Mouse (Mus musculus): ENCODE measurements around the gene Gm45194. TPM values are rescaled to one million over a fixed set of nuclear protein-coding genes. Genes with fewer than 3 reads are reported as not detected.

The Gm45194 gene
- 0.38 and 0.39 TPM in 2 replicates for polyA plus RNA-seq (2014; fragmentation: Nextera tagmentation; extraction: Ambion mirVana)

DNA sequence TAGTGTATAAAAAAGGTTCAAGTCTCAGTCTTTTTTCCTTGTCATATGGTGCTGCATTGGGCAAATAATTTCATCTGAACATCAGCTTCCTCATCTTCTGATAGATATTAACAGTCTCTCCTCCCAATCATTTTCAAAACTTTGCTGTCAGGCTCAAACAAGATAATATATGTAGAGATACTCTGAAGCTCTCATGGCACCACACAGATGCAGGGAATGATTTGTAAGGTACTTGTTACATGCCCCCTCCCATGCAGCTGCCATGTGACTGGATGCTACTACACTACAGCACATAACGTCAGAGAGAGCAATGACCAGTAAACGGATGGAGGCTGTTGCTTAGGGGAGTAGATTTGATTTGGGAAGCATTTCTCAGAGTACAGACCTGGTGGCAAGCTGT is at the start of gene Gm45194:
Gm45194 (plus strand) TSS at position 301 of the 400 bp plus-strand sequence.
- Histone ChIP-seq H3K9me3 (ENCODE audit: control insufficient read depth, low read length) (no peaks in the 10 kb centered on the region), H3K27ac (replicated peaks; ENCODE audit: low read depth, low read length) (no peak within 1 kb of the TSS), H3K4me2 (ENCODE audit: low read depth, severe bottlenecking) (no peak within 1 kb of the TSS), H3K9ac (ENCODE audit: low read length) (no peak within 1 kb of the TSS), H3K4me3 (ENCODE audit: low read depth, low read length) (no peak within 1 kb of the TSS), H3K36me3 (ENCODE audit: control insufficient read depth, insufficient read depth, low read length) (no peaks in the 10 kb centered on the region), H3K27me3 (ENCODE audit: control insufficient read depth, insufficient read depth, low read length) (peaks cover 4% of the 10 kb centered on the region; the same call in 1 of the 2 replicates), H3K4me1 (ENCODE audit: control insufficient read depth, insufficient read depth, low read length) (no peaks in the 10 kb centered on the region)
- ATAC-seq (ENCODE audit: insufficient number of reproducible peaks, low FRiP score, low TSS enrichment, low read depth) = no peak
- WGBS = 30% methylated on average over 2 of the region's 2 CpGs
- DNase-seq (ENCODE audit: low spot score) = no peak

DNA sequence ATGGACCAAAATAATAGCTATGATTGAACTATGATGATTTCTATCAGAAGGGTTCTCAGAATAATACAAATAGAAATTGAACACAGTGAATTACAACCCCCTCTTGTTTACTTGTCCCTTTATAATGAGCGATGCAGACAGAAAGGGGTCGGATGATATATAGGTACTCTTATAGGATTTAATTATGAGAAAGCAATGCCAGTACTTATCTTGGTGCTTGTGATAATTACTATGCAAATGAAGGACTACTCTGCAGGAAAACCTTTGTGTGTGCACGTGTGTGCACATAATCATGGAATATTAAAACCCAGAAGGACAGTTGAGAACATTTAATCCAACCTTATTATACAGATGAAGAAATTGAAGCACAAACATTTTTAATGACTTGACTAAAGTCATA is 35.3 kb upstream of the Gm45194 start:
- H3K4me3 ChIP-seq (ENCODE audit: low read depth, low read length) = no peak overlapping the region
- DNase-seq (ENCODE audit: low spot score) = no peak
- no peaks in the 10 kb centered on the region for H3K9me3 ChIP-seq (ENCODE audit: control insufficient read depth, low read length)
- H3K27ac ChIP-seq (replicated peaks; ENCODE audit: low read depth, low read length) = no peak overlapping the region
- no peak overlapping the region for H3K9ac ChIP-seq (ENCODE audit: low read length)
- no peak for ATAC-seq (ENCODE audit: insufficient number of reproducible peaks, low FRiP score, low TSS enrichment, low read depth)
- H3K4me1 ChIP-seq (ENCODE audit: control insufficient read depth, insufficient read depth, low read length) = no peaks in the 10 kb centered on the region
- no peaks in the 10 kb centered on the region for H3K27me3 ChIP-seq (ENCODE audit: control insufficient read depth, insufficient read depth, low read length)
- 73% methylated on average over 3 of the region's 3 CpGs for WGBS
- H3K4me2 ChIP-seq (ENCODE audit: low read depth, severe bottlenecking) = no peak overlapping the region
- H3K36me3 ChIP-seq (ENCODE audit: control insufficient read depth, insufficient read depth, low read length) = no peaks in the 10 kb centered on the region

DNA sequence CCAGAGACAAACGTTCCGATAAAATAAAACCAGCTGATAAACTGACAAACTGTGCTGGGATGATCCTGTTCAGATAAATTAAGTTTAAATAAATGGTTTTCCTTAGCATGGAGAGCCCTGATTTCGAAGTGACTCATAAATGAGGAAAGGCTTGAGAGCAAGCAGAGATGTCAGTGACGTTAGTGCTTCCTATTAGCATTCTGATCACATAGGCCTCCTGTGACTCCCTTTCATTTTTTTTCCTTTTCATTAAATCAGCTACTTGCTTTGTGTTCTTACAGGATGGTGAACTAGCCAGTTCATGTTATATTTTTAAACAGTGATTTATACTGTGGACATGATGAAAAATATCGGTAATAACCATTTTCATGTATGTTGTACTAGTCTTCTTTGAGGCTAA is 9.9 kb upstream of the Gm45194 start:
- ATAC-seq (ENCODE audit: insufficient number of reproducible peaks, low FRiP score, low TSS enrichment, low read depth) = no peak

DNA sequence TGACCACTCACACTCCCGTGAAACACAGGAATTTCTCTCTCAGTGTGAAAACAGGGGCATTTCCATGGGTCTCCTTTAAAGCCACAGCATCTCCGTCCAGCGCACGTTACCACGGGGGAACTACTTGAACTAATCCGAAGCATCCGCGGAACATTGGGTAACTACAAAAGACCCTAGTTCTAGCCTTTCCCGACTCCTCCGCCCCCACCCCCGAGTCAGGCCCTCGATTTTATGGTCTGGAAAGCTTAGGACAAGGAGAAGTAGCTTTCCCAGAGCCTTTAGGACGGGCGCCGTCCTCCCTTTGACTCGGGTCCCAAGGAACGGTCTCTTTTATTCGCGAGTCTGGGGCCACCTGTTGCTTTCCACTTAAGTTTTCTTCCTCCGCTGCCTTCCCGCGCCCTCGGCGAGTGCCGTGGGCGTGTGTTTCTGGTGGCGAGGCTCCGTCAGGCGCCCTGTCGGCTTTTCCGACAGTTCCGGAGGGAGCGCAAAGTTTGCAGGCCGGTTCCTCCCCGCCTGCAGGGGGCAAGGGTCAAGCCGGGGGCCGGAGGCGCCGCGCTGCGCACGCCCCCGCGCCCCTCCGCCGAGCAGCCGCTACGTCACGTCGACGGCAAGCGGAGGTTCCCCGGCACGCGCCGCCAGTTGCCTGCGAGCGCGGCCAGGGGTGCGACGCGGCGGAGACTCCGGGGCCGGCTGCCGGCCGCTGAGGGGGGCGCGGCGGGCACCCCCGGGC is 3.3 kb downstream of the Gm45194 start:
- DNase-seq (ENCODE audit: low spot score) = peak; percentile 37
- Histone ChIP-seq H3K4me3 (ENCODE audit: low read depth, low read length) (peak overlapping the region; percentile 26), H3K9me3 (ENCODE audit: control insufficient read depth, low read length) (no peaks in the 10 kb centered on the region), H3K4me1 (ENCODE audit: control insufficient read depth, insufficient read depth, low read length) (no peaks in the 10 kb centered on the region), H3K36me3 (ENCODE audit: control insufficient read depth, insufficient read depth, low read length) (no peaks in the 10 kb centered on the region), H3K27ac (replicated peaks; ENCODE audit: low read depth, low read length) (no peak overlapping the region), H3K27me3 (ENCODE audit: control insufficient read depth, insufficient read depth, low read length) (peaks cover 4% of the 10 kb centered on the region; the same call in 1 of the 2 replicates), H3K9ac (ENCODE audit: low read length) (no peak overlapping the region; the same call in 1 of the 2 replicates), H3K4me2 (ENCODE audit: low read depth, severe bottlenecking) (peak overlapping the region; percentile 55)
- peak; percentile 31; the same call in 1 of the 2 replicates for ATAC-seq (ENCODE audit: insufficient number of reproducible peaks, low FRiP score, low TSS enrichment, low read depth)
- WGBS = 12% methylated on average over 65 of the region's 71 CpGs

More for the DNA sequence above, 9.9 kb upstream of the Gm45194 start:
- Histone ChIP-seq H3K27me3 (ENCODE audit: control insufficient read depth, insufficient read depth, low read length) (no peaks in the 10 kb centered on the region), H3K4me1 (ENCODE audit: control insufficient read depth, insufficient read depth, low read length) (no peaks in the 10 kb centered on the region), H3K4me2 (ENCODE audit: low read depth, severe bottlenecking) (no peak overlapping the region), H3K27ac (replicated peaks; ENCODE audit: low read depth, low read length) (no peak overlapping the region), H3K9ac (ENCODE audit: low read length) (no peak overlapping the region), H3K4me3 (ENCODE audit: low read depth, low read length) (no peak overlapping the region), H3K36me3 (ENCODE audit: control insufficient read depth, insufficient read depth, low read length) (no peaks in the 10 kb centered on the region), H3K9me3 (ENCODE audit: control insufficient read depth, low read length) (no peaks in the 10 kb centered on the region)
- WGBS = 79% methylated on average over 5 of the region's 5 CpGs
- DNase-seq (ENCODE audit: low spot score) = no peak

DNA sequence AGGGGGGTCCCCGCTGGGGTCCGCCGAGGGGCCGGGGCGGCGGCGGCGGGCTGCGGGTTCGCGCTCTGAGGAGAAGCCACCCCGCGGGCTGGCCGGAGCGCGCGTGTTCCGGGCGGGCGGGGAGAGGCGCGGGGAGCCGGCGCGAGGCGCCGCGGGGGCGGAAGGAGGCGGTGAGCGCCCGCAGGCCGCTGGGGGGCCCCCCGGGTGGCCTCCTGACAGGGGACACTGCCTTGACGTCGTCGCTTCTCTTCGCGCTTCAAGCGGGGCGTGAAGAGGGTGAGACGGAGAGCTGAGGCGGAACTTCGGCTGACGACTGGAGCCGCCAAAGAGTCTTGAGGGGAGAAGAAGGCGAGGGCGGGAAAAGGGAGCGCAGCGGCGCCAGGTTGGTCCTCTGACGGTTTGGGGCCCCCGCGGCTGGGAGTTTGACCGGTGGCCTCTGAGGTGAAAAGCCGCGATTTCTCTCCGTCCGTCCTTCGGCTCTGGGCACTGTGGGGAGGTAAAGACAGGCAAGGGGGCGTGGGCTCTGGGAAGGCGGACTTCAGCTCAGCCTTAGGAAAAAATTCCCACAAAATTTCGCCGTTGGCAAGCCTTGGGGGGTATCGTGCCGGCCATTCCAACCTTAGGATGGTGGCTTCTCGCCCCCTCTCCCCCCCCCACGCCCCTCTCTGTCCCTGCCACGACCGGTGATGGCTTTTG is 4.0 kb downstream of the Gm45194 start:
- H3K9me3 ChIP-seq (ENCODE audit: control insufficient read depth, low read length) = no peaks in the 10 kb centered on the region
- peak overlapping the region; percentile 7; the same call in 1 of the 2 replicates for H3K9ac ChIP-seq (ENCODE audit: low read length)
- peak overlapping the region; percentile 55 for H3K4me2 ChIP-seq (ENCODE audit: low read depth, severe bottlenecking)
- WGBS = 23% methylated on average over 57 of the region's 70 CpGs
- ATAC-seq (ENCODE audit: insufficient number of reproducible peaks, low FRiP score, low TSS enrichment, low read depth) (peak; percentile 39; the same call in 1 of the 2 replicates), DNase-seq (ENCODE audit: low spot score) (peak; percentile 25)
- H3K27me3 ChIP-seq (ENCODE audit: control insufficient read depth, insufficient read depth, low read length) = peaks cover 4% of the 10 kb centered on the region; the same call in 1 of the 2 replicates
- H3K27ac ChIP-seq (replicated peaks; ENCODE audit: low read depth, low read length) = no peak overlapping the region
- H3K4me3 ChIP-seq (ENCODE audit: low read depth, low read length) = peak overlapping the region; percentile 26
- H3K4me1 ChIP-seq (ENCODE audit: control insufficient read depth, insufficient read depth, low read length) = no peaks in the 10 kb centered on the region
- no peaks in the 10 kb centered on the region for H3K36me3 ChIP-seq (ENCODE audit: control insufficient read depth, insufficient read depth, low read length)

DNA sequence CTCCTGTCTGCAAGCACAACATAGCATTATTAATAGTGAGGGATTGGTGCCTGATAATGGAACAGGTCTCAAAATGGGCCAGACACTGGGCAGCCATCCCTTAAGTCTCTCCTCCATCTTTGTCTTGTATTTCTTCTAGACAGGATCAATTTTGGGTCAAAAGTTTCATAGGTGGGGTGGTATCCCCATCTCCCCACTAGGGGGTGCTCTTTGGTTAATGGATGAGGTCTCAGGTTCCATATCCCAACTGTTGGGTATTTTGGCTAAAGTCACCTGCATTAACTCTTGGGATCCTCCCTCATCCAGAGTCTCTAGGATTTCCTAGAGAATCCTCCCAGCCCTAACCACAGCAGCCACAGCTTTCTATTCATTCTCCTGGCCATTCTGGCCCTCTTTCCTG is 26.2 kb downstream of the Gm45194 start:
- no peak for DNase-seq (ENCODE audit: low spot score)
- no peak overlapping the region for H3K9ac ChIP-seq (ENCODE audit: low read length)
- no peak overlapping the region for H3K4me3 ChIP-seq (ENCODE audit: low read depth, low read length)
- H3K9me3 ChIP-seq (ENCODE audit: control insufficient read depth, low read length) = no peaks in the 10 kb centered on the region
- no peaks in the 10 kb centered on the region for H3K27me3 ChIP-seq (ENCODE audit: control insufficient read depth, insufficient read depth, low read length)
- no peak for ATAC-seq (ENCODE audit: insufficient number of reproducible peaks, low FRiP score, low TSS enrichment, low read depth)
- H3K36me3 ChIP-seq (ENCODE audit: control insufficient read depth, insufficient read depth, low read length) = no peaks in the 10 kb centered on the region
- H3K4me2 ChIP-seq (ENCODE audit: low read depth, severe bottlenecking) = no peak overlapping the region
- H3K4me1 ChIP-seq (ENCODE audit: control insufficient read depth, insufficient read depth, low read length) = no peaks in the 10 kb centered on the region
- no peak overlapping the region for H3K27ac ChIP-seq (replicated peaks; ENCODE audit: low read depth, low read length)

DNA sequence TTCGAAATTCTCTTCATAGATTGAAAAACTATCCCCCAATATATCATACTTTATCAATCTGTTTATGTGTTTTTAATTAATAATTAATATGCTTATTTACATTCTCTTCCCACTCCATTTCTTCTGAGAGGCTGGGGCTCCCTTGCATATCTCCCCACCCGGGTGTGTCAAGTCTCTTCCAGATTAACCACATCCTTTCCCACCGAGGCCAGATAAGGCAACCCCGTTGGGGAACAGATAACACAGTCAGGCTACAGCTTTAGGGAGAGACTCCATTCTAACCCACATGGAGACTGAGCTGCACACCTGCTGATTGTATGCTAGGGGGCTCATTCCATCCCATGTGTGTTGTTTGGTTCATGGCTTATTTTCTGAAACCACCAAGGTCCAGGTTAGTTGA is 69.7 kb downstream of the Gm45194 start:
- Histone ChIP-seq H3K4me1 (ENCODE audit: control insufficient read depth, insufficient read depth, low read length) (no peaks in the 10 kb centered on the region), H3K9me3 (ENCODE audit: control insufficient read depth, low read length) (no peaks in the 10 kb centered on the region), H3K36me3 (ENCODE audit: control insufficient read depth, insufficient read depth, low read length) (no peaks in the 10 kb centered on the region), H3K9ac (ENCODE audit: low read length) (no peak overlapping the region), H3K4me3 (ENCODE audit: low read depth, low read length) (no peak overlapping the region), H3K27ac (replicated peaks; ENCODE audit: low read depth, low read length) (no peak overlapping the region), H3K27me3 (ENCODE audit: control insufficient read depth, insufficient read depth, low read length) (no peaks in the 10 kb centered on the region), H3K4me2 (ENCODE audit: low read depth, severe bottlenecking) (no peak overlapping the region)
- DNase-seq (ENCODE audit: low spot score) (no peak), ATAC-seq (ENCODE audit: insufficient number of reproducible peaks, low FRiP score, low TSS enrichment, low read depth) (no peak)
- 81% methylated on average over 4 of the region's 4 CpGs for WGBS

DNA sequence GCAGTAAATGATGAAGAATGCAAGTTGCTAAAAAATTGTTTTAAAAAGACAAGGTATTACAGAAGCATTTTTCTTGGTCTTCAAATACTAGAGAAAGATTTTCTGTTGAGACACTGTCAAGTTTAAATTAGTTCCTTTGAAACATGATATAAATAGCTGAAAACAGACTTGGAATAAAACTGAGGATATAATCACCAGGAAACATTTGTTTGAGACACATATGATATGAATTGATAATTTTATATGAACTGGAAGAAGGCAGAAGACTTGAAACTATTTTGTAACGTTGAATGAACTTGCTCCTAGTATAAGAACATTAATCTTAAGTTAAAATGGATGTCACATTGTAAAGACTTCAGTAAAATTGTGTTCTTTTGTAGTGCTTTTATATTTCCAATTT is 108.5 kb downstream of the Gm45194 start:
- no peak overlapping the region for H3K4me2 ChIP-seq (ENCODE audit: low read depth, severe bottlenecking)
- no peak overlapping the region for H3K4me3 ChIP-seq (ENCODE audit: low read depth, low read length)
- no peaks in the 10 kb centered on the region for H3K36me3 ChIP-seq (ENCODE audit: control insufficient read depth, insufficient read depth, low read length)
- no peak for DNase-seq (ENCODE audit: low spot score)
- H3K9me3 ChIP-seq (ENCODE audit: control insufficient read depth, low read length) = no peaks in the 10 kb centered on the region
- H3K27me3 ChIP-seq (ENCODE audit: control insufficient read depth, insufficient read depth, low read length) = no peaks in the 10 kb centered on the region
- WGBS = 36% methylated on average over 1 of the region's 1 CpGs
- ATAC-seq (ENCODE audit: insufficient number of reproducible peaks, low FRiP score, low TSS enrichment, low read depth) = no peak
- H3K27ac ChIP-seq (replicated peaks; ENCODE audit: low read depth, low read length) = no peak overlapping the region
- no peaks in the 10 kb centered on the region for H3K4me1 ChIP-seq (ENCODE audit: control insufficient read depth, insufficient read depth, low read length)
- H3K9ac ChIP-seq (ENCODE audit: low read length) = no peak overlapping the region

Measured in limb, embryonic 11.5 days (tissue).